In the genomic region with DNA sequence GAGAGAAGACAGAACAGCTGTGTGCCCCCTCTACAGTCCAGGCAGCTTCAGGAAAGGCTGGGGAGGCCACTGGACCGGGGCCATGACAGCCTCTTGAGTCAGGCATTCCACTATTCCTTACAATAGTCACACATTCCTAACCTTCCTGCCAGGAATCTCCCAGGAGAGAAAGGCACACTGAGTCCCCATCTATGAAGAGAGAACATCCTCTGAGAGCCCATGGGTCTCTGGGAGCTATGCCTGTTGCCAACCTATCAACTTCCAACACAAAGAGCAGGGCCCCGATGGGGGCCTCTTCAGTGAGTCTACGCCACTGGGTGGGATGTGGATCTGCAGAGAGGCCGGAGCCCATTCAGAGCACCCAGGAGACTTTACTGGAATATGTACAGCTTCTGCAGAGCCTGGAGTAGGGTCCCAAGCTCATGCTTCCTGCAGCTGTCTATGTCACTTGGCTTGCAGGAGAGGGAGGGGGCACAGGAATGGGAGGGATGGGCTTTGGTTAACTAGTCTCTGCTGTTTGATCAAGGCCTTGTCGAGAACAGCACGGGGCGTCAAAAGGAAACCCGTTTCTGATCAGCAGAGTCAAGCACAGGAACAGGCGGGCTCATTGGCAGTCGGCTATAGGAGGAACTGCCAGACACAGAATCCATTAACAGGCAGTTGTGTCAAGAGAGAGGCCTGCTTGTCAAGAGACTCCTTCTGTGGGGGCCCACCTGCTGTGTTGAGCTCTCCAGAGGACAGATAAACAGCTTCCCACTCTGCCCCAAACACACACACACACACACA, we compare ENCODE assay signal across 8 mouse cellular contexts.
DNase-seq lines count a peak whose midpoint lies in the region; ATAC-seq and TF ChIP-seq lines count a peak whose summit lies in the region.

No protein-coding gene starts in this region.

- 8% methylated on average over 10 of the region's 10 CpGs for WGBS in heart, adult 2 months
- 57% methylated on average over 10 of the region's 10 CpGs for WGBS in kidney, adult 2 months

- peaks cover 12 to 16% of the 10 kb centered on the region in 2 experiments for H3K4me1 ChIP-seq in MEL (ENCODE audit: control insufficient read depth in 1 of 2, insufficient read depth in 2 of 2, low read length in 2 of 2)
- H3K4me1 ChIP-seq in heart, adult 2 months (ENCODE audit: control insufficient read depth, insufficient read depth, low read length): peaks cover 42% of the 10 kb centered on the region
- peaks cover 37% of the 10 kb centered on the region for H3K4me1 ChIP-seq in kidney, adult 2 months (ENCODE audit: control insufficient read depth, insufficient read depth, low read length)

- H3K9me3 ChIP-seq in MEL (replicated peaks; ENCODE audit: insufficient read depth, low read length): no peaks in the 10 kb centered on the region

- ATAC-seq in granulocyte monocyte progenitor cell, adult 5-6 weeks (replicated peaks; ENCODE audit: poor library complexity, severe bottlenecking): no peak

- H3K4me3 ChIP-seq in MEL (ENCODE audit: control insufficient read depth in 1 of 2, insufficient read depth in 1 of 2, low read depth in 2 of 2, low read length in 2 of 2): no peak overlapping the region
- H3K4me3 ChIP-seq in heart, adult 2 months: no peak overlapping the region
- H3K4me3 ChIP-seq in kidney, adult 2 months (ENCODE audit: insufficient read depth, low read depth, low read length): no peak overlapping the region

- no peak for TF ChIP-seq CTCF in MEL (IDR thresholded peaks at IDR 0.05 in 2 of 3, conservative IDR thresholded peaks at IDR 0.05 in 1 of 3; ENCODE audit: control insufficient read depth in 1 of 3, insufficient read depth in 1 of 3, low read depth in 2 of 3, low read length in 3 of 3, poor library complexity in 1 of 3, severe bottlenecking in 1 of 3)
- peak; percentile 39 for TF ChIP-seq CTCF in heart, adult 2 months (IDR thresholded peaks at IDR 0.05)
- TF ChIP-seq CTCF in kidney, adult 2 months (conservative IDR thresholded peaks at IDR 0.05; ENCODE audit: insufficient read depth, insufficient read length, low read depth, low read length): no peak

- no peak for TF ChIP-seq RAD21 in MEL (IDR thresholded peaks at IDR 0.05; ENCODE audit: low read depth, low read length)

- no peak overlapping the region for H3K9ac ChIP-seq in MEL (ENCODE audit: control insufficient read depth, low read depth, low read length, poor library complexity, severe bottlenecking)
- H3K9ac ChIP-seq in heart, adult 2 months (ENCODE audit: low read depth, low read length): 0 out of 2 replicates have a peak overlapping the region, but pooled peaks have one; percentile 11

- no peaks in the 10 kb centered on the region for H3K27me3 ChIP-seq in MEL (ENCODE audit: control insufficient read depth in 1 of 2, insufficient read depth in 2 of 2, low read length in 2 of 2)
- H3K27me3 ChIP-seq in heart, adult 2 months (ENCODE audit: control insufficient read depth, insufficient read depth, low read length): no peaks in the 10 kb centered on the region
- no peaks in the 10 kb centered on the region for H3K27me3 ChIP-seq in kidney, adult 2 months (replicated peaks; ENCODE audit: control insufficient read depth, insufficient read depth, low read length)

- no peak for TF ChIP-seq POLR2A in MEL (IDR thresholded peaks at IDR 0.05; ENCODE audit: control insufficient read depth in 1 of 2, insufficient read depth in 1 of 2, low read depth in 1 of 2, low read length in 2 of 2, poor library complexity in 1 of 2)
- TF ChIP-seq POLR2A in heart, adult 2 months (IDR thresholded peaks at IDR 0.05; ENCODE audit: insufficient read depth, low read depth, low read length): no peak
- TF ChIP-seq POLR2A in kidney, adult 2 months (IDR thresholded peaks at IDR 0.05; ENCODE audit: low read depth, low read length): no peak

- no peaks in the 10 kb centered on the region for H3K79me2 ChIP-seq in MEL (ENCODE audit: control insufficient read depth, insufficient read depth, low read length, poor library complexity)
- H3K79me2 ChIP-seq in heart, adult 2 months (replicated peaks; ENCODE audit: control insufficient read depth, insufficient read depth, low read length): no peaks in the 10 kb centered on the region

- H3K36me3 ChIP-seq in MEL (ENCODE audit: control insufficient read depth in 1 of 2, insufficient read depth in 2 of 2, low read length in 2 of 2): peaks cover 2 to 17% of the 10 kb centered on the region in 2 experiments; a peak in 3 of 4 replicates
- peaks cover 29% of the 10 kb centered on the region for H3K36me3 ChIP-seq in heart, adult 2 months (ENCODE audit: control insufficient read depth, insufficient read depth, low read length)
- H3K36me3 ChIP-seq in kidney, adult 2 months (ENCODE audit: control insufficient read depth, insufficient read depth, low read length): no peaks in the 10 kb centered on the region

- H3K27ac ChIP-seq in MEL (ENCODE audit: control insufficient read depth, low read depth, low read length): peak overlapping the region; percentile 40
- H3K27ac ChIP-seq in heart, adult 2 months: peak overlapping the region; percentile 84
- H3K27ac ChIP-seq in kidney, adult 2 months (ENCODE audit: insufficient read depth, low read depth, low read length): no peak overlapping the region

- intact Hi-C loops in heart, adult 2 months (cut with DNase I): loop anchor here (1.0 to 2.0 kb wide), 2 partner anchors 31 to 36 kb away; no protein-coding TSS in a partner anchor

- TF ChIP-seq EP300 in MEL (IDR thresholded peaks at IDR 0.05; ENCODE audit: low read depth in 1 of 2, low read length in 2 of 2): peak; percentile 35 to 63; a peak in 3 of 4 replicates
- TF ChIP-seq EP300 in heart, adult 2 months (IDR thresholded peaks at IDR 0.05; ENCODE audit: insufficient read depth, low read depth, low read length): peak; percentile 97

- peak; percentile 88 for DNase-seq in MEL (ENCODE audit: low read depth, low spot score)
- peak; percentile 57 to 63 for DNase-seq in adrenal gland, postnatal 36 days
- peak; percentile 72 to 81 for DNase-seq in heart, adult 2 months
- DNase-seq in kidney, adult 2 months: peak; percentile 75
- peak; percentile 30 to 69 for DNase-seq in lung, postnatal 4 days
- DNase-seq in right cerebral cortex, postnatal 36 days (ENCODE audit: low spot score in 2 of 2): no peak
- DNase-seq in thymus, adult 18-20 months: no peak

TF ChIP-seq in MEL, 35 proteins besides CTCF, POLR2A, EP300 and RAD21:
- TF ChIP-seq TAL1 (IDR thresholded peaks at IDR 0.05; ENCODE audit: low read length) (peak; percentile 8; the same call in 1 of the 2 replicates), USF1 (IDR thresholded peaks at IDR 0.05; ENCODE audit: low read depth, low read length) (no peak), POLR2AphosphoS5 (IDR thresholded peaks at IDR 0.05; ENCODE audit: borderline replicate concordance, low read depth, low read length) (no peak), SMC3 (IDR thresholded peaks at IDR 0.05; ENCODE audit: low read depth, low read length) (no peak), GATA1 (IDR thresholded peaks at IDR 0.05; ENCODE audit: low read depth, low read length) (peak; percentile 46; the same call in 1 of the 2 replicates), ETS1 (IDR thresholded peaks at IDR 0.05; ENCODE audit: low read depth, low read length) (peak; percentile 62; the same call in 1 of the 2 replicates), ZNF384 (IDR thresholded peaks at IDR 0.05; ENCODE audit: low read depth, low read length) (0 out of 2 replicates have a peak, but pooled peaks have one; percentile 4), MAZ (IDR thresholded peaks at IDR 0.05; ENCODE audit: low read depth, low read length) (0 out of 2 replicates have a peak, but pooled peaks have one; percentile 19), CHD1 (IDR thresholded peaks at IDR 0.05; ENCODE audit: low read depth, low read length) (0 out of 2 replicates have a peak, but pooled peaks have one; percentile 40), MYC (IDR thresholded peaks at IDR 0.05; ENCODE audit: low read depth, low read length) (no peak), NELFE (IDR thresholded peaks at IDR 0.05; ENCODE audit: low read depth, low read length) (no peak), TCF12 (IDR thresholded peaks at IDR 0.05; ENCODE audit: low read depth, low read length) (peak; percentile 42; the same call in 1 of the 2 replicates), RCOR1 (IDR thresholded peaks at IDR 0.05; ENCODE audit: low read depth, low read length) (0 out of 2 replicates have a peak, but pooled peaks have one; percentile 29), MXI1 (IDR thresholded peaks at IDR 0.05; ENCODE audit: low read depth, low read length) (no peak; the same call in 1 of the 2 replicates), MAX (IDR thresholded peaks at IDR 0.05; ENCODE audit: low read length) (peak; percentile 82), MEF2A (IDR thresholded peaks at IDR 0.05; ENCODE audit: extremely low read depth, insufficient replicate concordance, low read depth, low read length, poor library complexity, severe bottlenecking) (no peak), BHLHE40 (IDR thresholded peaks at IDR 0.05; ENCODE audit: borderline replicate concordance, low read depth, low read length) (no peak)

Comparison
In these comparisons a context has a peak if more than half of its experiments do, and no peak if none do; other contexts are left out.
1. DNase-seq: peak in MEL (single experiment), adrenal gland, postnatal 36 days (2 of 2), heart, adult 2 months (2 of 2), kidney, adult 2 months (single experiment) and lung, postnatal 4 days (2 of 2); none in right cerebral cortex, postnatal 36 days (0 of 2) and thymus, adult 18-20 months (0 of 2).